Mouse (Mus musculus): ENCODE measurements around the gene Ranbp6. TPM values are rescaled to one million over a fixed set of nuclear protein-coding genes. Genes with fewer than 3 reads are reported as not detected.

The Ranbp6 gene
- polyA plus RNA-seq (2015; fragmentation: Illumina TruSeq; extraction: RNeasy Lipid Tissue Mini Kit (QIAGEN cat#74804); ENCODE audit: low read depth, low replicate concordance) = 32.7 TPM

GRCm38 (mm10) chr19:29812581-29813460 lies at the start of gene Ranbp6:
TSS of gene Ranbp6 (minus strand) at chr19:29812974.

GRCm38 (mm10) chr19:29805917-29806785 lies 6.6 kb downstream of the Ranbp6 start, which contains the start of gene 9930021J03Rik:
TSS of gene 9930021J03Rik (minus strand) at chr19:29805989.

Other genes with a start within 250 kb of the Ranbp6 start
- 40.2 TPM for gene Ermp1, start 164.6 kb downstream of the Ranbp6 start, polyA plus RNA-seq (2015; fragmentation: Illumina TruSeq; extraction: RNeasy Lipid Tissue Mini Kit (QIAGEN cat#74804); ENCODE audit: low read depth, low replicate concordance)
- gene Mlana, start 115.2 kb downstream of the Ranbp6 start, polyA plus RNA-seq (2015; fragmentation: Illumina TruSeq; extraction: RNeasy Lipid Tissue Mini Kit (QIAGEN cat#74804); ENCODE audit: low read depth, low replicate concordance) = not detected
- gene 9930021J03Rik, start 7.0 kb downstream of the Ranbp6 start, polyA plus RNA-seq (2015; fragmentation: Illumina TruSeq; extraction: RNeasy Lipid Tissue Mini Kit (QIAGEN cat#74804); ENCODE audit: low read depth, low replicate concordance) = 22.6 TPM
- gene Il33, start 112.1 kb upstream of the Ranbp6 start, polyA plus RNA-seq (2015; fragmentation: Illumina TruSeq; extraction: RNeasy Lipid Tissue Mini Kit (QIAGEN cat#74804); ENCODE audit: low read depth, low replicate concordance) = 69.1 TPM
- not detected for gene Trpd52l3, start 190.8 kb upstream of the Ranbp6 start, polyA plus RNA-seq (2015; fragmentation: Illumina TruSeq; extraction: RNeasy Lipid Tissue Mini Kit (QIAGEN cat#74804); ENCODE audit: low read depth, low replicate concordance)
- gene Uhrf2, start 217.5 kb upstream of the Ranbp6 start, polyA plus RNA-seq (2015; fragmentation: Illumina TruSeq; extraction: RNeasy Lipid Tissue Mini Kit (QIAGEN cat#74804); ENCODE audit: low read depth, low replicate concordance) = 50.1 TPM